Mouse (Mus musculus) gonadal fat pad, adult 2 months (tissue): ENCODE measurements around the gene Prpf40b. TPM values are rescaled to one million over a fixed set of nuclear protein-coding genes. Genes with fewer than 3 reads are reported as not detected.

Source experiments
- DNase-seq: peaks from one replicate; pipeline ENCODE4 v3.0.0-alpha.2; 2012; ENCODE audit warnings: low read depth
- polyA plus RNA-seq: library from polyadenylated mRNA; depleted of rRNA; stranded (reverse); fragments of >200 nt; gene quantifications from 2 replicates; pipeline ENCODE4 v1.2.3, GENCODE M21; 2012

The Prpf40b gene
- polyA plus RNA-seq, 1 experiment = 72.1 TPM

GRCm38 (mm10) chr15:99294287-99294686 lies 600 bp upstream of the Prpf40b start:
- no peak for DNase-seq

GRCm38 (mm10) chr15:99295484-99295981 lies 646 bp downstream of the Prpf40b start, which contains the start of gene Fam186b:
TSS of gene Fam186b (minus strand) at chr15:99295888.
- DNase-seq = no peak

GRCm38 (mm10) chr15:99296213-99296612 lies 1.3 kb downstream of the Prpf40b start:
- no peak for DNase-seq

GRCm38 (mm10) chr15:99307476-99307875 lies 12.6 kb downstream of the Prpf40b start:
- DNase-seq = no peak

GRCm38 (mm10) chr15:99309549-99309948 lies 14.7 kb downstream of the Prpf40b start:
- DNase-seq = no peak

DNA sequence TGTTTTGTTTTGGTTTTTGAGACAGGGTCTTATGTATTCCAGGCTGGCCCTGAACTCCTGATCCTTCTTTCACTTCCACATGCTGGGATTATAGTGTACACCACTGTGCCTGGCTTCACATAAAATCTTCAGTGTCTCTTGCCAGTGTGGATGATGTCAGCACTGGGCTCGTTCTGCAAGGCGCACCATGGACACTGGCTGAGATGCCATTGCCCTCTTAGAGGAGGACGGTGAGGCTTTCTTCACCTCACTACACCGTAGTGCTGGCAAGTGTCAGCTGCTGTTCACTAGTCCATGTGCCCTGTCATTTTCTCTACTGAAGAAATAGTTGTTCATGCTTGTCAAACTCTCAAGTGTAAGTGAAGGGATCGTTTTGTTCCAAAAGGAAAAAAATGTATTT lies 15.7 kb downstream of the Prpf40b start:
- DNase-seq = no peak

DNA sequence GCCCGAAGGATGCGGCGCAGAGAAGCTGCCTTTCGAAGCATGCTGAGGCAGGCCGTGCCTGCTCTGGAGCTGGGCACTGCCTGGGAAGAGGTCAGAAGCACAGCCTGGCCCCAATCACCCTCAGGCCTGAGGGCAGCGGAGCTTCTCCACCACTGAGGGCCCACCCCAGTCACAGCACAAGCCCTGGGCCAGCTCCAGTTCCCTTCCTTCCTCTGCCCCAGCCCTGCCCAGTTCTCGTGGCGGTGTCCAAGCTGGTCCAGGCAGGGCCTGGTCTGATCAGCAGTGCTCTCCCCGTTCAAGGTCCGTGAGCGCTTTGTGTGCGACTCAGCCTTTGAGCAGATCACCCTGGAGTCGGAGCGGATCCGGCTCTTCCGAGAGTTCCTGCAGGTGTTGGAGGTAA lies 20.0 kb downstream of the Prpf40b start:
- DNase-seq = no peak

- no peak for DNase-seq
Observed at GRCm38 (mm10) chr15:99316314-99317266, 21.7 kb downstream of the Prpf40b start.

DNA sequence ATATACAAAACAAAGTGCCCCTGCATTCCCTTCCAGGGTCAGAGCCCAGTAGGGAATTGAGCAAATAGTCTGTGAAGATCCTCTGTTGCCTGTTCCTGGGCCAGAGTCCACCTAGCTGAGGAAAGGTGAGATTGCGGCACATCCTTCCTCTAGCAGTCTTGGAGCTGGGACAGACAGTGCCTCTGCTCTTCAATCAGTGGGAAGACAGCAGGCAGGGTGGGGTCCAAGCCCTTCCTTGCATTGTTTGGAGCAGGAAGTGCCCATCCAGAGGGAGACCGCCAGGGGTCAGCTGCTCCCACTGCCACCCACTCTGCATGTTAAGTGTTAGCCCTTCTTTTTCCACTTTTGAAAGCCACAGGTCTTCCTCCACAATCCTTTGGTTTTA lies 22.4 kb downstream of the Prpf40b start:
- no peak for DNase-seq

DNA sequence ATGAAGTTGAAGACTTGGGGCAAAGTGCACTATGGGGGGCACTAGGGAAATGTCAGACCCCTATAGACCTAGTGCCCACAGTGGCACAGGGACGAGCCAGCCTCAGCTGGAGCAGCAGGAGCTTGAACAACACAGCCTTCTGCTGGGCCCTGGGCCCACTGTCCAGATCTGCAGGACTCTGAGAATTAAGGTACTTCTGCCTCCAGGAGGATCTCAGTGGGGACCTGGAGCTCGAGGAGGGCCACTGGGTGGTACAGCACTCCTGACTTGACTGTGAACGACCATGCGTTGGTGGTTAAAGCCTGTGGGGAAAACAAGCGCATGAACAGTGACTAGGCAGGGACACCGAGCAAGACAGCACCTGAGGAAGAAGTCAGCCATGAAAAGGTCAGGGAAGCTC lies 23.2 kb downstream of the Prpf40b start:
- no peak for DNase-seq

- no peak for DNase-seq
Observed at GRCm38 (mm10) chr15:99318861-99319410, 24.0 kb downstream of the Prpf40b start.

DNA sequence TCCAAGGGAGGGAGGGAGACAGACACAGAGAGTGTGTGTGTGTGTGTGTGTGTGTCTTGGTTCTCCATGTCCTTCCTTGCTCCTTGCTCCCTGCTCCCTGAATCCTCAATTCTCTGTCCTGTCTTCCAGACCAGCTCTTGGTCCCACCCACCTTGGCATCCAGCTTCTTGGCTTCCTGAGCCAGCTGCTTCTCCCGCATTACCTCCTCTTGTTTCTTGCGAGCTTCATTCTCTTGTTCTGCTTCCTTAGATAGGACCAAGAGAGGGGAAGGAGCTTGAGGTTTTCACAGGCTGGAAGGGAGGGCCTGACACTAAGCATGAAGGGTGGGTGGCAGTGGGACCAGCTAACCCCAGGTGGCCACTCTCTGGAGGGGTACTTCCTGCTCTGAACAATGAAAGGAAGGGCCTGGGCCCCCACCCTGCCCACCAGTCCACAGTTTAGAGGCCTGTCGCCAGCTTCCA lies 24.6 kb downstream of the Prpf40b start:
- no peak for DNase-seq

- no peak for DNase-seq
Observed at GRCm38 (mm10) chr15:99320168-99320674, 25.3 kb downstream of the Prpf40b start.

DNA sequence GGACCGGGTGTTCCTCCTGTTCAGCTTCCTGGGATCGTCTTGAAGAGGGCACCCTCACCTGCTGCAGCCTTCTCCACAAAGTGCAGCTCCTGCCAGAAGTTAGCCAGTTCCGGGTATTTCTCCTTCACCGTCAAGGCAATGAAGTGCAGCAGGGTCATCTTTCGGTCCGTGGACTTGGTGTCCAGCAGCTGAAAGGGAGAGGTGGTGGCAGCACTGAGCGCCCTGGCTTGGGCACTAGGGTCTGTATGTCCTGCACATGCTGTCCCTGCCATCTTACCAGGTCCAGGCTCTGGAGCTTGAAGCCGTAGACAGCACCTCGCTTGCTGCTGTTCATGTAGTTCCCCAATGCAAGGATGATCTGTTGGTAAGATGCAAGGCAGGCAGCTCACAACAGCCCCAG lies 26.1 kb downstream of the Prpf40b start:
- no peak for DNase-seq

DNA sequence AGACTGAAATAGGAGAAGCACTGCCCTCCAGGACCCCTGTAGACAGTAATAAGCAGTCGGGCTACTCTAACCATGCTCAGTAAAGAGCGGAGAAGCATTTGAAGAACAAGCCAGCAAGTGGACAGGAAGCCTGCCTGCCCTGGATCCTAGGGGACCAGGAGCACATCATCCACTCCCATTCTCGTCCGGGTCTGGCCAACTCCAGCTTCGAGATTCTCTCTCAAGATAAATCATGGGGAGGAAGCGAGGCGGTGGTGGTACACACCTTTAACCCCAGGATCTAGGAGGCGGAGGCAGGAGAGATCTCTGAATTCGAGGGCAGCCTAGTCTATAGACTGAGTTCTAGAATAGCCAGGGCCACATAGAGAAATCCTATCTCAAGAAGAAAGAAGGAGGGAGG lies 29.3 kb downstream of the Prpf40b start:
- no peak for DNase-seq

DNA sequence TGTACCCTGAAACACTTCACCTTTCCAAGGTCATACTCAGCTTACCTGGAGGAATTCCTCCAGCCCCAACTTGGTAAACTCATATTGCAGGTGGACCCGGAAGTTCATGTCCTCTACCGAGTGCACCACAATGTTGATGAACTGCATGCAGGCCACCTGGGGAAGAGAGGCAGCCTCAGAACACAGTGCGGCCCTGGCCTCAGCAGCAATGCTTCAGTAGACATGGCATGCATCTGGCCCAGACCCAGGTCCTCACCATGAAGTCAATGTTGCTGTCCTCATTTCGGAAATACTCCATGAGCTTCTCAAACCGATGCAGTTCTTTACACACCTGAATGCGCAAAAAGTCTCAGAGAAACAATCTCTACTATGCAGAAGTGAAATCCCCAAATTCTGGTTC lies 30.7 kb downstream of the Prpf40b start:
- no peak for DNase-seq

- DNase-seq = no peak
Observed at GRCm38 (mm10) chr15:99326407-99326806, 31.5 kb downstream of the Prpf40b start.

DNA sequence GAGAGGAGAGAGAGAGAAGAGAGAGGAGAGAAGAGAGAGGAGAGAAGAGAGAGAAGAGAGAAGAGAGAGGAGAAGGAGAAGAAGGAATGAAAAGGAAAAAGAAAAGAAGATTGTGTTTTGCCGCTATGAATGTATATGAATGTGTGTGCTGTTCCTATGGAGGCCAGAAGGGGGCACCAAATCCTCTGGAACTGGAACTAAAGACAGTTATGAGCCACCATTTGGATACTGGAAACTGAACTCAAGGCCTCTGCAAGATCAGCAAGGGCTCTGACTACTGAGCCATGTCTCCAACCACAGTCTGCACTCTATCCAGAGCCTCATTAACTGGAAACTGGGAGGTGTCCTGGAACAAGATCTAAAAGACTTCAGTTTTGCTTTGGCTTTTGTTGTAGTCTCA lies 32.1 kb downstream of the Prpf40b start:
- DNase-seq = no peak

GRCm38 (mm10) chr15:99328011-99328410 lies 33.1 kb downstream of the Prpf40b start:
- no peak for DNase-seq

- no peak for DNase-seq
Observed at GRCm38 (mm10) chr15:99330324-99330723, 35.4 kb downstream of the Prpf40b start.

DNA sequence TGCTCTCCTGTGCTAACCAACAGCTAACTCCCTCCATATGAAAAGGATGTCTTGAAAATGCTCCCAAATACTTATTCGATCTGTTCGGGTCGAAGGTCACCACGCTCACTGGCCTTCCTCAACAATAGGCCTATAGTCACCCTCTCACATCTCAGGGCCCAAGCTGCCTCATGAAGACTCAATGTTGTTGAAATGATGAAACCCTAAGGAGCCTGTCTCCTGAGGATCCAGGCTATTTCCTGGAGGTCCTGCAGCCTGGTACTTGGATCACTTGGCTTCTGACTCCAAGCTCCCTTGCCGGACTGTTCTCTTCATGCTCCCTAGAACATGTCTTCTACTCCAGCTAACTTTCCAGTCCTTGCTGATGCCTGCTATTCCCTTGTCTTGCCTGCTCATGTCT lies 36.5 kb downstream of the Prpf40b start:
- DNase-seq = no peak

DNA sequence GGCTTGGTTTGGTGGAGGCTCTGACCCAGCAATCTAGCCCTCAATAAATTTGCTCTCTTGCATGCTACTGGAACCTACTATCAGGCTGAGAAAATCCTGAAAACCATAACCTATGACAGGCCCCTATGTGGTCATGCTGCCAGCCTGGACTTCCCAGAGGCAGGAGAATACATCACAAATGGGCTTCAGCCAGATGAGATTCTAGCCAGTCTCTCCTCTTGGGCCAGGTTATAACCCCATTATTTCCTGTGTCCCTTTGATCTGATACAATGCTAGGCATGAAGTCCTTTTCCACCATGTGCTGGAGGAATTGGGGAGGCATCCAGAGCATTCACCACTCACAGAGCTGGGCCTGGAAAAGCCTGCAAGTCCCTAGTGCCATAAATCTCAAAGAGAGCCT lies 37.2 kb downstream of the Prpf40b start:
- DNase-seq = no peak
